Mouse (Mus musculus): ENCODE data around the gene Twnk. TPM values are rescaled to one million over a fixed set of nuclear protein-coding genes. Genes with fewer than 3 reads are reported as not detected.

Gene Twnk
- polyA plus RNA-seq, 1 experiment from 2014 or later, result 13.4 TPM

DNA sequence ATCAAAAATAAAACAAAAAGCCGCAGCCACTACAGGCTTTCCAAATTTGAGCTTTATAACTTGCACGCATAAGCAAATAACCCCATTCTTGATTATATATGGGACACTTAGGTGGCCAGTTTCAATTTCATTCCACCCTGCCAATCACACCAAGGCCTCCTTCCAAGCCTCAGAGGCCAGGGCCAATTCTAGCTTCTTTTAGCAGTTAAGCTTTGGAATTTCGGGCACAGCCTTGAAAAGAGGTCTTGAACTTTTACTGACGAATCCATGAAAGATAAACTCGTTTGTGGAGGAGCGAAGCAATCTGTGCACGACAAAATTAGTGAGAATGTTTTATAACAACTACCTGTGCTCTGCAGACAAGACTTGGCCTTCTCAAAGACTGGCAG, 52.3 kb downstream of the Twnk start:
- WGBS (ENCODE audit: insufficient replicate concordance), result 40% methylated on average over 7 of the region's 7 CpGs
- Histone ChIP-seq H3K4me1 (ENCODE audit: control insufficient read depth, low read depth, low read length) (peaks cover 32% of the 10 kb centered on the region), H3K9ac (ENCODE audit: low read depth, low read length) (peak overlapping the region; percentile 58), H3K4me2 (ENCODE audit: low read depth, low read length) (peak overlapping the region; percentile 91), H3K9me3 (replicated peaks; ENCODE audit: control insufficient read depth, low read length) (no peaks in the 10 kb centered on the region), H3K27ac (ENCODE audit: low read length) (peak overlapping the region; percentile 92), H3K4me3 (ENCODE audit: low read depth, low read length) (peak overlapping the region; percentile 73), H3K36me3 (ENCODE audit: control insufficient read depth, insufficient read depth) (no peaks in the 10 kb centered on the region), H3K27me3 (ENCODE audit: control insufficient read depth, insufficient read depth, low read depth, low read length) (no peaks in the 10 kb centered on the region)
- no peak for ATAC-seq (ENCODE audit: low read depth)

GRCm38 (mm10) chr19:45058113-45058839, 52.8 kb downstream of the Twnk start:
- H3K9me3 ChIP-seq (replicated peaks; ENCODE audit: control insufficient read depth, low read length), result no peaks in the 10 kb centered on the region
- no peaks in the 10 kb centered on the region for H3K27me3 ChIP-seq (ENCODE audit: control insufficient read depth, insufficient read depth, low read depth, low read length)
- H3K36me3 ChIP-seq (ENCODE audit: control insufficient read depth, insufficient read depth), result no peaks in the 10 kb centered on the region
- peaks cover 32% of the 10 kb centered on the region for H3K4me1 ChIP-seq (ENCODE audit: control insufficient read depth, low read depth, low read length)
- ATAC-seq (ENCODE audit: low read depth), result peak; percentile 88
- H3K27ac ChIP-seq (ENCODE audit: low read length), result peak overlapping the region; percentile 92
- peak overlapping the region; percentile 91 for H3K4me2 ChIP-seq (ENCODE audit: low read depth, low read length)
- under 1% methylated on average over 34 of the region's 34 CpGs for WGBS (ENCODE audit: insufficient replicate concordance)
- H3K4me3 ChIP-seq (ENCODE audit: low read depth, low read length), result peak overlapping the region; percentile 73
- H3K9ac ChIP-seq (ENCODE audit: low read depth, low read length), result peak overlapping the region; percentile 83

GRCm38 (mm10) chr19:45058841-45059240, 53.4 kb downstream of the Twnk start:
- peak; percentile 65 for ATAC-seq (ENCODE audit: low read depth)

More at GRCm38 (mm10) chr19:45058841-45059240, 53.4 kb downstream of the Twnk start:
- Histone ChIP-seq H3K9me3 (replicated peaks; ENCODE audit: control insufficient read depth, low read length) (no peaks in the 10 kb centered on the region), H3K4me2 (ENCODE audit: low read depth, low read length) (peak overlapping the region; percentile 91), H3K9ac (ENCODE audit: low read depth, low read length) (peak overlapping the region; percentile 83), H3K4me3 (ENCODE audit: low read depth, low read length) (peak overlapping the region; percentile 73), H3K36me3 (ENCODE audit: control insufficient read depth, insufficient read depth) (no peaks in the 10 kb centered on the region), H3K4me1 (ENCODE audit: control insufficient read depth, low read depth, low read length) (peaks cover 35% of the 10 kb centered on the region), H3K27ac (ENCODE audit: low read length) (peak overlapping the region; percentile 92), H3K27me3 (ENCODE audit: control insufficient read depth, insufficient read depth, low read depth, low read length) (no peaks in the 10 kb centered on the region)
- WGBS (ENCODE audit: insufficient replicate concordance), result under 1% methylated on average over 14 of the region's 14 CpGs

Other genes starting within 250 kb of the Twnk start
- not detected in 2 replicates for gene Pax2, start 249.6 kb upstream of the Twnk start, polyA plus RNA-seq (2015; fragmentation: Nextera tagmentation; extraction: Ambion mirVana)
- 11.9 and 12.2 TPM in 2 replicates for gene Slf2, start 74.5 kb upstream of the Twnk start, polyA plus RNA-seq (2015; fragmentation: Nextera tagmentation; extraction: Ambion mirVana)
- gene Sema4g, start 16.6 kb upstream of the Twnk start, polyA plus RNA-seq (2015; fragmentation: Nextera tagmentation; extraction: Ambion mirVana), result 5.4 and 8.0 TPM in 2 replicates
- 27.0 and 29.0 TPM in 2 replicates for gene Mrpl43, start 779 bp downstream of the Twnk start, polyA plus RNA-seq (2015; fragmentation: Nextera tagmentation; extraction: Ambion mirVana)
- gene Lzts2, start 8.8 kb downstream of the Twnk start, polyA plus RNA-seq (2015; fragmentation: Nextera tagmentation; extraction: Ambion mirVana), result 4.6 and 4.7 TPM in 2 replicates
- not detected in 2 replicates for gene Pdzd7, start 40.1 kb downstream of the Twnk start, polyA plus RNA-seq (2015; fragmentation: Nextera tagmentation; extraction: Ambion mirVana)
- gene Sfxn3, start 41.8 kb downstream of the Twnk start, polyA plus RNA-seq (2015; fragmentation: Nextera tagmentation; extraction: Ambion mirVana), result 2.9 and 3.5 TPM in 2 replicates
- gene Kazald1, start 69.6 kb downstream of the Twnk start, polyA plus RNA-seq (2015; fragmentation: Nextera tagmentation; extraction: Ambion mirVana), result 0.18 and 0.35 TPM in 2 replicates
- gene Tlx1, start 145.0 kb downstream of the Twnk start, polyA plus RNA-seq (2015; fragmentation: Nextera tagmentation; extraction: Ambion mirVana), result 0.07 TPM in 1 of 2 replicates, not detected in the other
- not detected in 2 replicates for gene Lbx1, start 230.1 kb downstream of the Twnk start, polyA plus RNA-seq (2015; fragmentation: Nextera tagmentation; extraction: Ambion mirVana)